Mouse (Mus musculus) intestine, embryonic 16.5 days (tissue): ENCODE measurements around the gene Ginm1. TPM values are rescaled to one million over a fixed set of nuclear protein-coding genes. Genes with fewer than 3 reads are reported as not detected.
A peak's percentile ranks its signal among the peaks of the same experiment; 100 is the strongest.

Source experiments
- ATAC-seq: fragments of 200-750 bp; cut with Nextera tagmentation; 2 replicates; pipeline ENCODE4 v1.8.0; 2017; ENCODE audit warnings: moderate TSS enrichment, moderate library complexity
- H3K27ac ChIP-seq: fragments of 300-500 bp; sonication (generic); 2 replicates; pipeline ENCODE4 v1.5.1; 2014; ENCODE audit warnings: mild to moderate bottlenecking, low read length
- H3K27me3 ChIP-seq: fragments of 300-500 bp; sonication (generic); replicated peaks from 2 replicates; pipeline ENCODE4 v1.6.1; 2014; ENCODE audit warnings: low read length, control low read depth, mixed read lengths; ENCODE audit not compliant: control insufficient read depth, insufficient read depth
- H3K36me3 ChIP-seq: fragments of 300-500 bp; sonication (generic); 2 replicates; pipeline ENCODE4 v1.6.1; 2014; ENCODE audit warnings: low read length, control low read depth; ENCODE audit not compliant: control insufficient read depth, insufficient read depth
- H3K4me1 ChIP-seq: fragments of 300-500 bp; sonication (generic); 2 replicates; pipeline ENCODE4 v1.6.1; 2014; ENCODE audit warnings: low read length, control low read depth, mixed read lengths; ENCODE audit not compliant: control insufficient read depth, insufficient read depth
- H3K4me2 ChIP-seq: fragments of 300-500 bp; sonication (generic); 2 replicates; pipeline ENCODE4 v1.6.1; 2014; ENCODE audit warnings: low read depth, low read length, control low read depth
- H3K4me3 ChIP-seq: fragments of 300-500 bp; sonication (generic); 2 replicates; pipeline ENCODE4 v1.5.1; 2014; ENCODE audit warnings: mild to moderate bottlenecking, low read length
- H3K9ac ChIP-seq: fragments of 300-500 bp; sonication (generic); 2 replicates; pipeline ENCODE4 v1.6.1; 2014; ENCODE audit warnings: low read depth, low read length
- H3K9me3 ChIP-seq: fragments of 300-500 bp; sonication (generic); 2 replicates; pipeline ENCODE4 v1.6.1; 2016; ENCODE audit warnings: low read length, control low read depth; ENCODE audit not compliant: control insufficient read depth
- WGBS: fragments of 180-500 bp; shearing (Covaris S2); extraction: QIAGEN DNeasy Blood & Tissue Kit; methylation state at CpG from one replicate; pipeline ENCODE4 v1.1.7; 2014; 5-methylcytosine and 5-hydroxymethylcytosine counted together
- polyA plus RNA-seq: library from polyadenylated mRNA; unstranded; fragments of >200 nt; fragmentation: Nextera tagmentation; extraction: Ambion mirVana; gene quantifications from 2 replicates; pipeline ENCODE4 v1.2.1, GENCODE M21; 2015

Ginm1 gene
- polyA plus RNA-seq, 1 experiment from 2014 or later, result 71.2 TPM

GRCm38 (mm10) chr10:7819156-7819555, 26.5 kb upstream of the Ginm1 start:
- no peaks in the 10 kb centered on the region for H3K9me3 ChIP-seq
- H3K27me3 ChIP-seq, result no peaks in the 10 kb centered on the region
- no peak overlapping the region for H3K27ac ChIP-seq
- no peak overlapping the region for H3K9ac ChIP-seq
- no peaks in the 10 kb centered on the region for H3K4me1 ChIP-seq
- WGBS, result 87% methylated on average over 4 of the region's 4 CpGs
- H3K36me3 ChIP-seq, result peaks cover 10% of the 10 kb centered on the region; the same call in 1 of the 2 replicates
- ATAC-seq, result no peak
- no peak overlapping the region for H3K4me3 ChIP-seq
- no peak overlapping the region for H3K4me2 ChIP-seq

DNA sequence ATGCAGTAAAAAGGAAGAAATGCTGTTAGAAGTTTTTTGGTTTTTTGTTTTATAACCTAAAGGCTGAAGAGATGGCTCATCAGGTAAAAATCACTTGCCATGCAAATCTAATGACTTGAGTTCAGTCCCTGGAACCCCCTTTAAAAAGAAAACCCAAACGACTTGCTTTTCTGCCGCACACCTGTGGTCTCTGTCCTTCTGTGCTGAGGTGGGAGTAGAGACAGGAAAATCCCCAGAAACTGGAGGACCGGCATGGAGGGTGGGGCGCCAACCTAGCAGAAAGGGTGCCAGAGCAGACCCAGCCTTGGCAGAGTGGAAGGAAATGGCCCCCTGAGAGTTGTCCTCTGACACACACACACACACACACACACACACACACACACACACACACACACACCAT, 26.1 kb upstream of the Ginm1 start:
- H3K27ac ChIP-seq, result no peak overlapping the region
- H3K4me2 ChIP-seq, result no peak overlapping the region
- H3K9ac ChIP-seq, result no peak overlapping the region
- 92% methylated on average over 4 of the region's 4 CpGs for WGBS
- no peak overlapping the region for H3K4me3 ChIP-seq
- no peaks in the 10 kb centered on the region for H3K9me3 ChIP-seq
- H3K36me3 ChIP-seq, result peaks cover 10% of the 10 kb centered on the region; the same call in 1 of the 2 replicates
- no peaks in the 10 kb centered on the region for H3K27me3 ChIP-seq
- ATAC-seq, result no peak
- no peaks in the 10 kb centered on the region for H3K4me1 ChIP-seq

DNA sequence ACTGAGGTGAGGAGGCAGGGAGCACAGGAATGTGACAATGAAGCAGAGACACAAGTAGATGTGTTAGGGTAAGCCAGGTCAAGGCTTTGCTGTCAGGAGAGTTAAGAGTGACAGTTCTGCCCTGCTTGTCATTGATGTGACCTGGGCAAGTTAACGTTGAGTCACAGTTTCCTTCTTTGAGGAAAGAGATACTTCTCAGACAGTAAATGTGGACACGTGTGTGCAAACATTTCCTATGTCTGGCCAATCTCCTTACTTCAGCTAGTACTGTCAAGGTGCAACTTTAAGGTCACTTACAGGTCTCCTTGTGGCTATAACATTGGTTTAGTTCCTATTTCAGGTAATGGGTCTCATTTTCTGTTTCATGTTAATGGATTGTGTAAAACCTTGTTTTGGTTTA, 23.9 kb upstream of the Ginm1 start:
- ATAC-seq, result no peak
- no peaks in the 10 kb centered on the region for H3K27me3 ChIP-seq
- no peak overlapping the region for H3K4me2 ChIP-seq
- no peak overlapping the region for H3K27ac ChIP-seq
- H3K4me1 ChIP-seq, result no peaks in the 10 kb centered on the region
- no peaks in the 10 kb centered on the region for H3K9me3 ChIP-seq
- no peak overlapping the region for H3K9ac ChIP-seq
- WGBS, result 66% methylated on average over 2 of the region's 2 CpGs
- no peak overlapping the region for H3K4me3 ChIP-seq
- H3K36me3 ChIP-seq, result peaks cover 7% of the 10 kb centered on the region; the same call in 1 of the 2 replicates

DNA sequence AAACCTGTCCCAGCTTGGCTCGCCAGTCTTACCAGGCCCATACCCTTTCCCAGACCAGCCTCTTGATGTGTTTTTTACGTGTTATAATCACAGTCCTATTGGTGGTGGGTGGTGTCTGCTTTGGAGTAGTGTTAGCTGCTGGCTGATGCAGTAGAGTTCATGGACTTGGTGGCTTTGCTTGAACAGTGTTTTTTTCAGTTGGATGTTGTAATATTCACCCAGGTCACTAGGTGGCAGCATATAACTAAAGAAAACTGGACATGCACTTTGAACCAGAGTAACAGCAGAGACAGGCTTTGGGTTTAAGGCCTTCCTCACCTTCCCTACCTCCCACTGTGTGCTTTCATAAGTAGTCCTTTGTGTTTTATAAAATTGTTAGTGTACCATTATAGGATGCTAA, 17.3 kb upstream of the Ginm1 start:
- Histone ChIP-seq H3K9me3 (no peaks in the 10 kb centered on the region), H3K36me3 (peaks cover 3% of the 10 kb centered on the region; the same call in 1 of the 2 replicates), H3K27ac (no peak overlapping the region), H3K27me3 (no peaks in the 10 kb centered on the region), H3K4me2 (no peak overlapping the region), H3K4me3 (no peak overlapping the region), H3K4me1 (no peaks in the 10 kb centered on the region), H3K9ac (no peak overlapping the region)
- peak; percentile 64 for ATAC-seq
- WGBS, result 52% methylated on average over 2 of the region's 2 CpGs

DNA sequence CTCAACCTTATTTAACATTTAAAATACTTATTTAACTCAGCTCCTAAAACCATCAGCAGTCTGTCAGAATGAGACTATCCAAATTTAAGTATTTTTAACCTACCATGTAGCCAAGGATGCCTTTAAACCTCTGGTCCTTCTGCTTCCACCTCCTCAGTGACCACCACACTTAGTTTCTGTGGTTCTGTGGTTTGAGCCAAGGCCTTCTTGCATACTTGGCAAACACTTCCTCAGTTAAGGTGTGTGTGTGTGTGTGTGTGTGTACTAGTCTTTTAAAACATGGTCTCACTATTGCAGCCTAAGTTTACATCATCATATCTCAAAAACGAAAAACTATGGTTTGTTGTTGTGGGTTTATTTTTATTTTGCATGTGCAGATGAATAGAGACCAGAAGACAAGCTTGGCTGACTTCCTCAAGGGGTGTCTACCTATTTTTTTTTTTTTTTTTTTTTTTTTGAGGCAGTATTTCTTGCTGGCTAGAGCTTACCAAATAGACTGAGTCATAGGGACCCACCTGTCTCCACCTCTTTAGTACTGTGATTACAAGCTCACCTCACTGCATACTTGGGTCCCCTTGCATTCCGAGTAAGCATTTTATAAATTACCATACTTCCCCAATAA, 10.0 kb upstream of the Ginm1 start:
- H3K9ac ChIP-seq, result no peak overlapping the region
- no peaks in the 10 kb centered on the region for H3K27me3 ChIP-seq
- H3K4me2 ChIP-seq, result no peak overlapping the region
- no peak overlapping the region for H3K4me3 ChIP-seq
- WGBS, result 87% methylated on average over 2 of the region's 2 CpGs
- H3K27ac ChIP-seq, result no peak overlapping the region
- H3K4me1 ChIP-seq, result no peaks in the 10 kb centered on the region
- no peak for ATAC-seq
- H3K36me3 ChIP-seq, result peaks cover 4% of the 10 kb centered on the region; the same call in 1 of the 2 replicates
- H3K9me3 ChIP-seq, result no peaks in the 10 kb centered on the region

- H3K4me2 ChIP-seq, result no peak overlapping the region
- no peak overlapping the region for H3K27ac ChIP-seq
- no peaks in the 10 kb centered on the region for H3K27me3 ChIP-seq
- WGBS, result 91% methylated on average over 3 of the region's 3 CpGs
- no peak overlapping the region for H3K9ac ChIP-seq
- no peaks in the 10 kb centered on the region for H3K4me1 ChIP-seq
- H3K4me3 ChIP-seq, result no peak overlapping the region
- peaks cover 10% of the 10 kb centered on the region; the same call in 1 of the 2 replicates for H3K36me3 ChIP-seq
- no peak for ATAC-seq
- H3K9me3 ChIP-seq, result no peaks in the 10 kb centered on the region
These were observed 8.6 kb upstream of the Ginm1 start for GRCm38 (mm10) chr10:7801258-7801657.

GRCm38 (mm10) chr10:7792254-7792750, 322 bp downstream of the Ginm1 start:
- WGBS, result 0% methylated on average over 10 of the region's 10 CpGs
- Histone ChIP-seq H3K9me3 (no peaks in the 10 kb centered on the region), H3K4me3 (peak overlapping the region; percentile 94), H3K36me3 (0 out of 2 replicates have a peak, but pooled peaks cover 4% of the 10 kb centered on the region), H3K27me3 (no peaks in the 10 kb centered on the region), H3K4me2 (peak overlapping the region; percentile 50), H3K27ac (peak overlapping the region; percentile 63), H3K9ac (peak overlapping the region; percentile 92), H3K4me1 (peaks cover 13% of the 10 kb centered on the region)
- ATAC-seq, result peak; percentile 38

GRCm38 (mm10) chr10:7787319-7787718, 5.3 kb downstream of the Ginm1 start:
- peak; percentile 92 for ATAC-seq
- H3K27ac ChIP-seq, result no peak overlapping the region
- 37% methylated on average over 2 of the region's 2 CpGs for whole genome bisulfite sequencing

GRCm38 (mm10) chr10:7781214-7781613, 11.4 kb downstream of the Ginm1 start:
- peak overlapping the region; percentile 89; the same call in 1 of the 2 replicates for H3K9ac ChIP-seq
- H3K36me3 ChIP-seq, result no peaks in the 10 kb centered on the region
- peak; percentile 36 for ATAC-seq
- no peak overlapping the region for H3K27ac ChIP-seq
- H3K4me2 ChIP-seq, result peak overlapping the region; percentile 74
- WGBS, result 50% methylated on average over 3 of the region's 3 CpGs
- peak overlapping the region; percentile 99 for H3K4me3 ChIP-seq
- peaks cover 3% of the 10 kb centered on the region; the same call in 1 of the 2 replicates for H3K4me1 ChIP-seq
- no peaks in the 10 kb centered on the region for H3K9me3 ChIP-seq
- H3K27me3 ChIP-seq, result no peaks in the 10 kb centered on the region

More at GRCm38 (mm10) chr10:7787319-7787718, 5.3 kb downstream of the Ginm1 start:
- Histone ChIP-seq H3K9me3 (no peaks in the 10 kb centered on the region), H3K4me3 (no peak overlapping the region), H3K9ac (no peak overlapping the region), H3K36me3 (no peaks in the 10 kb centered on the region), H3K4me2 (no peak overlapping the region), H3K27me3 (no peaks in the 10 kb centered on the region), H3K4me1 (peaks cover 3% of the 10 kb centered on the region; the same call in 1 of the 2 replicates)
